Mouse (Mus musculus): ENCODE data around the gene Flrt2.

- no peak for TF ChIP-seq CTCF (IDR thresholded peaks at IDR 0.05; ENCODE audit: low read depth)
- no peak for TF ChIP-seq EP300 (IDR thresholded peaks at IDR 0.05; ENCODE audit: low read depth)
Observed at GRCm38 (mm10) chr12:95694991-95695833, 3.2 kb downstream of the Flrt2 start.
